Mouse (Mus musculus): ENCODE results near the gene Actg2. TPM values are rescaled to one million over a fixed set of nuclear protein-coding genes. Genes with fewer than 3 reads are reported as not detected.

The Actg2 gene
- polyA plus RNA-seq, 1 experiment = 316 TPM

- Histone ChIP-seq H3K27me3 (ENCODE audit: control insufficient read depth, insufficient read depth, low read length) (no peaks in the 10 kb centered on the region), H3K36me3 (ENCODE audit: control insufficient read depth, insufficient read depth, low read length) (peaks cover 29% of the 10 kb centered on the region), H3K4me1 (ENCODE audit: control insufficient read depth, insufficient read depth, insufficient read length, low read length) (peaks cover 9% of the 10 kb centered on the region; the same call in 1 of the 2 replicates), H3K4me3 (ENCODE audit: low read depth, low read length) (no peak overlapping the region), H3K27ac (ENCODE audit: insufficient read depth, low read depth, low read length) (no peak overlapping the region)
- no peak for TF ChIP-seq CTCF (IDR thresholded peaks at IDR 0.05; ENCODE audit: extremely low read depth, insufficient read length, insufficient replicate concordance, low read depth, low read length)
- WGBS = 86% methylated on average over 6 of the region's 6 CpGs
These were observed 55.9 kb downstream of the Actg2 start for GRCm38 (mm10) chr6:83480019-83480655.

DNA sequence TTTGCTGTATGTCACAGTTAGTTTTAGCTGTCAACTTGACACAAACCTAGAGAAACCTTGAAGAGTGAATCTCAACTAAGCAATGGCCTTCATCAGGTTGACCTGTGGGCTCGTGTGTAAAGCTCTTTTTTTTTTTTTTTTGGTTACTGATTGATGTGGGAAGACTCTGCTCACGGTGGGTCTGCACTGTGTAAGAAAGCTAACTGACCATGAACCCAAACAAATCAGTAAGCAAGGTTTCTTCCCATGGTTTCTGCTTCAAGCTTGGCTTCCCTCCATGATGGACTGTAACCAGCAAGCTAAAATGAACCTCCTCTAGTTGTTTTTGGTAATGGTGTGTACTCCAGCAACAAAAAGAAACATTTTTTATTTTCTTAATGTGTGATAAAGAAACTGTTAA is 56.9 kb downstream of the Actg2 start:
- Histone ChIP-seq H3K27me3 (ENCODE audit: control insufficient read depth, insufficient read depth, low read length) (no peaks in the 10 kb centered on the region), H3K36me3 (ENCODE audit: control insufficient read depth, insufficient read depth, low read length) (peaks cover 23% of the 10 kb centered on the region), H3K4me3 (ENCODE audit: low read depth, low read length) (no peak overlapping the region), H3K4me1 (ENCODE audit: control insufficient read depth, insufficient read depth, insufficient read length, low read length) (peaks cover 9% of the 10 kb centered on the region; the same call in 1 of the 2 replicates), H3K27ac (ENCODE audit: insufficient read depth, low read depth, low read length) (no peak overlapping the region)
- WGBS = 65% methylated on average over 2 of the region's 2 CpGs
- TF ChIP-seq CTCF (IDR thresholded peaks at IDR 0.05; ENCODE audit: extremely low read depth, insufficient read length, insufficient replicate concordance, low read depth, low read length) (no peak), POLR2A (IDR thresholded peaks at IDR 0.05; ENCODE audit: low read depth, low read length) (no peak)

DNA sequence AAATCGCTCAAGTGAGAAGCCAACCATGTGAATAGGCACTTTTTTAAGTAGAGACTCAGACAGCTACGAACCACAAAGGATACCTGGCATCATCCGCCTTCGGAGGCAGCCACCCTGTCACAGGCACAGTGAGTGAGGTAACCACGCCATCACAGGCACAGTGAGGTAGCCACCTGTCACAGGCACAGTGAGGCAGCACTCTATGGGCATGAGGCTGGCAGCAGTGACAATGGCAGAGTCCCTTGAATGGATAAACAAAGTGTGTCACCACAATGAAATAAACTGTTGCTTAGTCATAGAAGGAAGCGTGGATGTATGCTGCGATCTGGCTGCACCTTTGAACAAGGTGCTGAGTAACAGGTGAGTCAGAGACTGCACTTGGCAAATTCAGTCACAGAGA is 57.4 kb downstream of the Actg2 start:
- Histone ChIP-seq H3K4me3 (ENCODE audit: low read depth, low read length) (no peak overlapping the region), H3K27ac (ENCODE audit: insufficient read depth, low read depth, low read length) (no peak overlapping the region), H3K36me3 (ENCODE audit: control insufficient read depth, insufficient read depth, low read length) (peaks cover 20% of the 10 kb centered on the region), H3K27me3 (ENCODE audit: control insufficient read depth, insufficient read depth, low read length) (no peaks in the 10 kb centered on the region), H3K4me1 (ENCODE audit: control insufficient read depth, insufficient read depth, insufficient read length, low read length) (peaks cover 9% of the 10 kb centered on the region; the same call in 1 of the 2 replicates)
- WGBS = 81% methylated on average over 7 of the region's 7 CpGs
- TF ChIP-seq POLR2A (IDR thresholded peaks at IDR 0.05; ENCODE audit: low read depth, low read length) = no peak
- no peak for TF ChIP-seq CTCF (IDR thresholded peaks at IDR 0.05; ENCODE audit: extremely low read depth, insufficient read length, insufficient replicate concordance, low read depth, low read length)

DNA sequence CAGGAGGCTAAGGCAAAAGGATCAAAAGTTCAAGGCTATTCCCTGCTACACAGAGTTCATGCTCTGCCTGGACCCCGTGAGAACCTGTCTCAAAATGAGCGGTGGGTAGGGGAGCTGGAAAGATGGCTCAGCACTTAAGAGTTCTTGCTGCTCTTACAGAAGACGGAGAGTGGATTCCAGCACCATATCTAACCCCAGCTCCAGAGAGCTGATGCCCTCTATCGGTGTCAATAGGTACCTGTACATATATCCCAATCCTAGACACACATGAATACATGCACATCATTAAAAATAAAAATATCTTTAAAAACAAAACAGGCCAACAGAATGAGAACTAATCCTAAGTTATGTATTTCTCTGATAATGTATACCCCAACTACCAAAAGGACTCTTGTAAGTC is 57.8 kb downstream of the Actg2 start:
- Histone ChIP-seq H3K4me3 (ENCODE audit: low read depth, low read length) (no peak overlapping the region), H3K27ac (ENCODE audit: insufficient read depth, low read depth, low read length) (no peak overlapping the region), H3K36me3 (ENCODE audit: control insufficient read depth, insufficient read depth, low read length) (peaks cover 19% of the 10 kb centered on the region), H3K4me1 (ENCODE audit: control insufficient read depth, insufficient read depth, insufficient read length, low read length) (peaks cover 12% of the 10 kb centered on the region), H3K27me3 (ENCODE audit: control insufficient read depth, insufficient read depth, low read length) (no peaks in the 10 kb centered on the region)
- 73% methylated on average over 4 of the region's 4 CpGs for WGBS
- TF ChIP-seq CTCF (IDR thresholded peaks at IDR 0.05; ENCODE audit: extremely low read depth, insufficient read length, insufficient replicate concordance, low read depth, low read length) = no peak
- no peak for TF ChIP-seq POLR2A (IDR thresholded peaks at IDR 0.05; ENCODE audit: low read depth, low read length)

DNA sequence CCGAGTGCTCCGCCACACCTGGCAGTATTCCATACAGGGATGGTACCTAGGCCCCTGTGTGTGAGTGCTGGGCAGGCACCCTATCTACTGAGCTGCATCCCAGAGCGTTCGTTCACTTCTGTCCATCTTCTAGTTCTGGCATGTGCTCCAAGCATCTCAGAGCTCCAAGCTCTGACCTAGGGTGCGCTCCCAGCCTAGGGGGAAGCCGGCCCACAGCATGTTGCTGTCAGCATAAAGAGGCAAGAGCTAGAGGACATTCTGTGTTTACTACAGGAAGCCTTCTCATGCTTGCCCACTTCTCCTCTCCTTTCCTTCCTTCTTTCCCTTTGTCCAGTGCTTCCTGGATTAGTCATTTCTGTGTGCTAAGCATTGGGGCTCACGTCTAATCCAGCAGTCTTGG is 60.6 kb downstream of the Actg2 start:
- no peak overlapping the region for H3K4me3 ChIP-seq (ENCODE audit: low read depth, low read length)
- no peak overlapping the region for H3K27ac ChIP-seq (ENCODE audit: insufficient read depth, low read depth, low read length)
- TF ChIP-seq POLR2A (IDR thresholded peaks at IDR 0.05; ENCODE audit: low read depth, low read length) = no peak
- no peak for TF ChIP-seq CTCF (IDR thresholded peaks at IDR 0.05; ENCODE audit: extremely low read depth, insufficient read length, insufficient replicate concordance, low read depth, low read length)
- 66% methylated on average over 7 of the region's 7 CpGs for WGBS
- no peaks in the 10 kb centered on the region for H3K27me3 ChIP-seq (ENCODE audit: control insufficient read depth, insufficient read depth, low read length)
- H3K36me3 ChIP-seq (ENCODE audit: control insufficient read depth, insufficient read depth, low read length) = peaks cover 8% of the 10 kb centered on the region
- peaks cover 4% of the 10 kb centered on the region for H3K4me1 ChIP-seq (ENCODE audit: control insufficient read depth, insufficient read depth, insufficient read length, low read length)

DNA sequence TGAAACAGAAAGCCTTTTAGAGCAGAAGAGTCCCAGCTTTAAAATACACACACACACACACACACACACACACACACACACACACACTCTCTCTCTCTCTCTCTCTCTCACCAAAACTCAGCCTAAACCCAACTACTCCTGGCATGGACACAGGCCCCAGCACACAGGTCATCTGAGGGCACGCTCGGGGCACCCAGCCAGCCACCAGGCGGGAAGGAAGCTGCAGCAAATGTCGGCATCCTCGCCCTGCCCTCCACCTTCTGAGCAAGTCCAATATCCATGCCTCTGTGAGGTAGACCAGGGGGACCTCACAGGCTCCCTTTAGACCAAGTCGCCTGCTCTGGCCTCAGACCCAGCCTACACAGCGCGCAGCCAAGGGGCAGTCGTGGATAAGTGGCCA is 62.8 kb downstream of the Actg2 start:
- WGBS = 42% methylated on average over 9 of the region's 9 CpGs
- peaks cover 4% of the 10 kb centered on the region for H3K4me1 ChIP-seq (ENCODE audit: control insufficient read depth, insufficient read depth, insufficient read length, low read length)
- no peak overlapping the region for H3K4me3 ChIP-seq (ENCODE audit: low read depth, low read length)
- H3K27me3 ChIP-seq (ENCODE audit: control insufficient read depth, insufficient read depth, low read length) = no peaks in the 10 kb centered on the region
- H3K27ac ChIP-seq (ENCODE audit: insufficient read depth, low read depth, low read length) = no peak overlapping the region
- TF ChIP-seq POLR2A (IDR thresholded peaks at IDR 0.05; ENCODE audit: low read depth, low read length) (no peak), CTCF (IDR thresholded peaks at IDR 0.05; ENCODE audit: extremely low read depth, insufficient read length, insufficient replicate concordance, low read depth, low read length) (no peak)
- H3K36me3 ChIP-seq (ENCODE audit: control insufficient read depth, insufficient read depth, low read length) = no peaks in the 10 kb centered on the region

GRCm38 (mm10) chr6:83471739-83472138 is 64.3 kb downstream of the Actg2 start:
- Histone ChIP-seq H3K27ac (ENCODE audit: insufficient read depth, low read depth, low read length) (no peak overlapping the region), H3K4me1 (ENCODE audit: control insufficient read depth, insufficient read depth, insufficient read length, low read length) (peaks cover 4% of the 10 kb centered on the region), H3K27me3 (ENCODE audit: control insufficient read depth, insufficient read depth, low read length) (no peaks in the 10 kb centered on the region), H3K36me3 (ENCODE audit: control insufficient read depth, insufficient read depth, low read length) (no peaks in the 10 kb centered on the region), H3K4me3 (ENCODE audit: low read depth, low read length) (no peak overlapping the region)
- WGBS = 91% methylated on average over 7 of the region's 7 CpGs
- no peak for TF ChIP-seq CTCF (IDR thresholded peaks at IDR 0.05; ENCODE audit: extremely low read depth, insufficient read length, insufficient replicate concordance, low read depth, low read length)
- no peak for TF ChIP-seq POLR2A (IDR thresholded peaks at IDR 0.05; ENCODE audit: low read depth, low read length)
